Mouse (Mus musculus): ENCODE data around the gene S100b.

The S100b gene

GRCm38 (mm10) chr10:76253536-76253935 is at the start of gene S100b:
TSS of gene S100b (plus strand) at chr10:76253853.
- no peak for ATAC-seq (ENCODE audit: insufficient number of reproducible peaks, low FRiP score, low TSS enrichment)

- no peak for ATAC-seq (ENCODE audit: insufficient number of reproducible peaks, low FRiP score, low TSS enrichment)
Measured at GRCm38 (mm10) chr10:76207262-76207796, 46.3 kb upstream of the S100b start.

- ATAC-seq (ENCODE audit: insufficient number of reproducible peaks, low FRiP score, low TSS enrichment), result no peak
Measured at GRCm38 (mm10) chr10:76209241-76209640, 44.4 kb upstream of the S100b start.

GRCm38 (mm10) chr10:76210806-76211205 is 42.8 kb upstream of the S100b start:
- no peak for ATAC-seq (ENCODE audit: insufficient number of reproducible peaks, low FRiP score, low TSS enrichment)

- ATAC-seq (ENCODE audit: insufficient number of reproducible peaks, low FRiP score, low TSS enrichment), result no peak
Measured at GRCm38 (mm10) chr10:76212121-76212520, 41.5 kb upstream of the S100b start.

GRCm38 (mm10) chr10:76214161-76214560 is 39.5 kb upstream of the S100b start:
- no peak for ATAC-seq (ENCODE audit: insufficient number of reproducible peaks, low FRiP score, low TSS enrichment)

GRCm38 (mm10) chr10:76217056-76217455 is 36.6 kb upstream of the S100b start:
- ATAC-seq (ENCODE audit: insufficient number of reproducible peaks, low FRiP score, low TSS enrichment), result no peak

- ATAC-seq (ENCODE audit: insufficient number of reproducible peaks, low FRiP score, low TSS enrichment), result no peak
Measured at GRCm38 (mm10) chr10:76218240-76218639, 35.4 kb upstream of the S100b start.

- no peak for ATAC-seq (ENCODE audit: insufficient number of reproducible peaks, low FRiP score, low TSS enrichment)
Measured at GRCm38 (mm10) chr10:76225944-76226343, 27.7 kb upstream of the S100b start.

- no peak for ATAC-seq (ENCODE audit: insufficient number of reproducible peaks, low FRiP score, low TSS enrichment)
Measured at GRCm38 (mm10) chr10:76229627-76230026, 24.0 kb upstream of the S100b start.

- peak; percentile 97 for ATAC-seq (ENCODE audit: insufficient number of reproducible peaks, low FRiP score, low TSS enrichment)
Measured at GRCm38 (mm10) chr10:76237341-76238225, 16.1 kb upstream of the S100b start, which contains the start of gene Prmt2. TSS of gene Prmt2 (minus strand) at chr10:76237865.

- no peak for ATAC-seq (ENCODE audit: insufficient number of reproducible peaks, low FRiP score, low TSS enrichment)
Measured at GRCm38 (mm10) chr10:76239401-76239800, 14.3 kb upstream of the S100b start.

GRCm38 (mm10) chr10:76245106-76245505 is 8.5 kb upstream of the S100b start:
- no peak for ATAC-seq (ENCODE audit: insufficient number of reproducible peaks, low FRiP score, low TSS enrichment)

- no peak for ATAC-seq (ENCODE audit: insufficient number of reproducible peaks, low FRiP score, low TSS enrichment)
Measured at GRCm38 (mm10) chr10:76246601-76247000, 7.1 kb upstream of the S100b start.

- no peak for ATAC-seq (ENCODE audit: insufficient number of reproducible peaks, low FRiP score, low TSS enrichment)
Measured at GRCm38 (mm10) chr10:76247960-76248646, 5.5 kb upstream of the S100b start.

GRCm38 (mm10) chr10:76248647-76248968 is 5.0 kb upstream of the S100b start:
- no peak for ATAC-seq (ENCODE audit: insufficient number of reproducible peaks, low FRiP score, low TSS enrichment)

- ATAC-seq (ENCODE audit: insufficient number of reproducible peaks, low FRiP score, low TSS enrichment), result no peak
Measured at GRCm38 (mm10) chr10:76250870-76251269, 2.8 kb upstream of the S100b start.

GRCm38 (mm10) chr10:76253079-76253478 is 574 bp upstream of the S100b start:
- no peak for ATAC-seq (ENCODE audit: insufficient number of reproducible peaks, low FRiP score, low TSS enrichment)

GRCm38 (mm10) chr10:76255617-76256016 is 2.0 kb downstream of the S100b start:
- no peak for ATAC-seq (ENCODE audit: insufficient number of reproducible peaks, low FRiP score, low TSS enrichment)

GRCm38 (mm10) chr10:76257231-76257630 is 3.6 kb downstream of the S100b start:
- ATAC-seq (ENCODE audit: insufficient number of reproducible peaks, low FRiP score, low TSS enrichment), result no peak

- ATAC-seq (ENCODE audit: insufficient number of reproducible peaks, low FRiP score, low TSS enrichment), result no peak
Measured at GRCm38 (mm10) chr10:76257719-76258390, 4.2 kb downstream of the S100b start.
